Mouse (Mus musculus) CH12.LX (cell line): ENCODE measurements at regions not wholly inside any gene's neighbourhood (a gene's known extent, or its start where the extent isn't known, plus 50 kb on each side); places are given as distances from the start of the nearest gene placed in this dataset.

Experiments
- DNase-seq: peaks from one replicate; pipeline ENCODE4 v3.0.0-alpha.2; 2013; ENCODE audit errors: extremely low read depth
- H3K27ac ChIP-seq: 2 replicates; pipeline ENCODE4 v1.5.1; 2012; ENCODE audit warnings: low read depth, mild to moderate bottlenecking, control low read depth, moderate library complexity; ENCODE audit not compliant: insufficient read depth
- H3K27me3 ChIP-seq: replicated peaks from 2 replicates; pipeline ENCODE3; 2012; ENCODE audit warnings: inconsistent platforms
- H3K36me3 ChIP-seq, 2 experiments: replicated peaks in 1 of 2; 2 replicates each; pipeline versions ENCODE3 to v1.6.1; 2012; ENCODE audit warnings: inconsistent platforms in 1 of 2, low read length in 1 of 2, mild to moderate bottlenecking in 1 of 2, mixed read lengths in 1 of 2, moderate library complexity in 1 of 2; ENCODE audit not compliant: control insufficient read depth in 1 of 2, insufficient read depth in 1 of 2
- H3K4me1 ChIP-seq, 2 experiments: 2 replicates each; pipeline ENCODE4 v1.6.1; 2012; ENCODE audit warnings: inconsistent platforms in 1 of 2, moderate library complexity in 1 of 2; ENCODE audit not compliant: insufficient read depth in 2 of 2, control insufficient read depth in 1 of 2
- H3K4me2 ChIP-seq: 2 replicates; pipeline ENCODE4 v1.6.1; 2012; ENCODE audit warnings: low read depth, mild to moderate bottlenecking, control low read depth; ENCODE audit not compliant: poor library complexity, insufficient read depth, severe bottlenecking
- H3K4me3 ChIP-seq, 3 experiments: fragments of 150-350 bp in 1 of 3; sonication (generic) in 1 of 3; replicated peaks in 1 of 3; 2 replicates each; pipeline versions ENCODE3 to v1.5.1; 2011 to 2012; ENCODE audit warnings: low read depth in 2 of 3, low read length in 2 of 3, mild to moderate bottlenecking in 2 of 3, moderate library complexity in 2 of 3, control low read depth in 1 of 3, improper control_type of control experiment in 1 of 3, inconsistent platforms in 1 of 3, mixed read lengths in 1 of 3; ENCODE audit not compliant: poor library complexity in 1 of 3
- H3K79me2 ChIP-seq: replicated peaks from 2 replicates; pipeline ENCODE4 v1.6.1; 2012; ENCODE audit warnings: mild to moderate bottlenecking, moderate library complexity; ENCODE audit not compliant: control insufficient read depth, poor library complexity, insufficient read depth, severe bottlenecking; ENCODE audit errors: extremely low read depth
- H3K9ac ChIP-seq: 2 replicates; pipeline ENCODE4 v1.6.1; 2012; ENCODE audit warnings: low read depth, mild to moderate bottlenecking, control low read depth, moderate library complexity; ENCODE audit not compliant: insufficient read depth
- H3K9me3 ChIP-seq: replicated peaks from 2 replicates; pipeline ENCODE3; 2012; ENCODE audit warnings: low read length, inconsistent platforms, mixed read lengths
- BHLHE40 ChIP-seq: IDR thresholded peaks from 2 replicates; pipeline ENCODE4 v1.6.1; 2011; ENCODE audit warnings: mild to moderate bottlenecking, low read depth, low read length, improper control_type of control experiment
- CHD2 ChIP-seq: IDR thresholded peaks from 2 replicates; pipeline ENCODE4 v1.6.1; 2011; ENCODE audit warnings: low read length, improper control_type of control experiment
- EP300 ChIP-seq: IDR thresholded peaks from 2 replicates; pipeline ENCODE4 v1.6.1; 2011; ENCODE audit warnings: low read length, improper control_type of control experiment
- ETS1 ChIP-seq: conservative IDR thresholded peaks from 2 replicates; pipeline ENCODE4 v1.6.1; 2012; ENCODE audit warnings: low read depth, mild to moderate bottlenecking, inconsistent platforms, low read length, improper control_type of control experiment, moderate library complexity
- GABPA ChIP-seq: IDR thresholded peaks from 2 replicates; pipeline ENCODE4 v1.6.1; 2012; ENCODE audit warnings: low read depth, low read length, improper control_type of control experiment, inconsistent platforms; ENCODE audit not compliant: insufficient replicate concordance
- JUND ChIP-seq: conservative IDR thresholded peaks from 2 replicates; pipeline ENCODE4 v1.6.1; 2011; ENCODE audit warnings: low read depth, low read length, improper control_type of control experiment
- KAT2A ChIP-seq: IDR thresholded peaks from 2 replicates; pipeline ENCODE4 v1.6.1; 2012; ENCODE audit warnings: low read length, improper control_type of control experiment, inconsistent platforms; ENCODE audit not compliant: insufficient replicate concordance
- MAZ ChIP-seq: IDR thresholded peaks from 2 replicates; pipeline ENCODE4 v1.6.1; 2012; ENCODE audit warnings: low read depth, mild to moderate bottlenecking, inconsistent platforms, low read length, improper control_type of control experiment, moderate library complexity
- MEF2A ChIP-seq: IDR thresholded peaks from 2 replicates; pipeline ENCODE4 v1.6.1; 2014; ENCODE audit warnings: low read depth, mild to moderate bottlenecking, inconsistent platforms, low read length, improper control_type of control experiment, borderline replicate concordance
- MXI1 ChIP-seq: IDR thresholded peaks from 2 replicates; pipeline ENCODE4 v1.6.1; 2011; ENCODE audit warnings: mild to moderate bottlenecking, low read depth, low read length, improper control_type of control experiment
- MYC ChIP-seq: IDR thresholded peaks from 2 replicates; pipeline ENCODE4 v1.6.1; 2011; ENCODE audit warnings: low read depth, mild to moderate bottlenecking, improper control_type of control experiment, low read length
- NRF1 ChIP-seq: IDR thresholded peaks from 2 replicates; pipeline ENCODE4 v1.6.1; 2014; ENCODE audit warnings: low read depth, mild to moderate bottlenecking, inconsistent platforms, low read length, improper control_type of control experiment, moderate library complexity
- RAD21 ChIP-seq: IDR thresholded peaks from 2 replicates; pipeline ENCODE4 v1.6.1; 2011; ENCODE audit warnings: low read depth, mild to moderate bottlenecking, low read length, improper control_type of control experiment, moderate library complexity
- TBP ChIP-seq: conservative IDR thresholded peaks from 2 replicates; pipeline ENCODE4 v1.6.1; 2011; ENCODE audit warnings: low read depth, low read length, improper control_type of control experiment
- USF1 ChIP-seq: IDR thresholded peaks from 2 replicates; pipeline ENCODE4 v1.6.1; 2014; ENCODE audit warnings: low read depth, mild to moderate bottlenecking, inconsistent platforms, low read length, improper control_type of control experiment
- ZC3H11A ChIP-seq: IDR thresholded peaks from 2 replicates; pipeline ENCODE4 v1.6.1; 2012; ENCODE audit warnings: low read depth, mild to moderate bottlenecking, inconsistent platforms, low read length, improper control_type of control experiment
- ZMIZ1 ChIP-seq: IDR thresholded peaks from 2 replicates; pipeline ENCODE4 v1.6.1; 2012; ENCODE audit warnings: low read depth, mild to moderate bottlenecking, inconsistent platforms, low read length, improper control_type of control experiment
- dilution Hi-C: fragments of 300-500 bp; cut with MboI; formaldehyde crosslinking; loops from 2 replicates; pipeline ENCODE4 v1.14.3; 2020; ENCODE audit warnings: low sequenced_read_pairs; ENCODE audit not compliant: extremely low pct_unique_long_range_greater_than_20kb, extremely low pct_ligation_motif_present
- in situ Hi-C: fragments of 300-500 bp; cut with MboI; formaldehyde crosslinking; loops from 3 replicates; pipeline ENCODE4 v1.14.3; 2019; ENCODE audit warnings: low sequenced_read_pairs, low pct_ligation_motif_present, low pct_unique_long_range_greater_than_20kb, mixed read lengths

DNA sequence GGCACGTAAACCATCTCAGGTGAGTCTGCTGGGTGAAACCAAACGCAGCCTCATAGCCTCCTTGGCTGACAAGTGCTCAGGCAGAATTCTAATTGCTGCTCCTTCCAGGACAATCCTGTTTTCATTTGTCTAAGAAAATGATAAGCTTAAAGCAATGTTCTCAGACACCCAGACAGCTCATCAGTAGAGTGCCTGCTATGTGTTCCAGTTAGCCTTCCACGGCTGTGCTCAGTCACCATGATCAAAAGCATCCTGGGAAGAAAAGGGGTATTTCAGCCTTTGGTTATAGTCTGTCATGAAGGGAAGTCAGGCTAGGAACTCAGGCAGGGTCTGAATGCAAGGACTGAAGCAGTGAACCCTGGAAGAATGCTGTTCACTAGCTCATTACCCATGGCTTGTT lies 71.8 kb upstream of the Mpped2 start:
- no peak for TF ChIP-seq ZC3H11A
- no peak for TF ChIP-seq TBP
- no peak for TF ChIP-seq MXI1
- no peak for TF ChIP-seq BHLHE40
- no peak for TF ChIP-seq GABPA
- no peak for TF ChIP-seq USF1
- no peak for TF ChIP-seq MYC
- TF ChIP-seq ETS1, result no peak
- no peak for TF ChIP-seq EP300
- no peak for TF ChIP-seq CHD2
- TF ChIP-seq, all 38 proteins: peak for 0
- Histone ChIP-seq H3K79me2 (no peaks in the 10 kb centered on the region), H3K27ac (no peak overlapping the region), H3K9me3 (peaks cover 68% of the 10 kb centered on the region), H3K4me2 (no peak overlapping the region), H3K9ac (no peak overlapping the region), H3K4me3 (no peak overlapping the region), H3K36me3 (no peaks in the 10 kb centered on the region), H3K4me1 (no peaks in the 10 kb centered on the region), H3K27me3 (no peaks in the 10 kb centered on the region)
- in situ Hi-C loops, result no loop called here
- dilution Hi-C loops, result no loop called here
- DNase-seq, result no peak

GRCm38 (mm10) chr2:106622326-106622725 lies 70.7 kb upstream of the Mpped2 start:
- TF ChIP-seq USF1 (no peak), NRF1 (no peak), ETS1 (no peak), MAZ (no peak), ZMIZ1 (no peak), MEF2A (no peak), RAD21 (no peak), KAT2A (no peak), JUND (no peak)
- no peak for DNase-seq
- H3K9me3 ChIP-seq, result peaks cover 71% of the 10 kb centered on the region
- H3K36me3 ChIP-seq, result no peaks in the 10 kb centered on the region
- in situ Hi-C loops, result no loop called here
- no peaks in the 10 kb centered on the region for H3K27me3 ChIP-seq
- H3K27ac ChIP-seq, result no peak overlapping the region
- dilution Hi-C loops, result no loop called here
- no peak overlapping the region for H3K4me3 ChIP-seq
- no peaks in the 10 kb centered on the region for H3K79me2 ChIP-seq
- no peak overlapping the region for H3K4me2 ChIP-seq
- H3K4me1 ChIP-seq, result no peaks in the 10 kb centered on the region
- H3K9ac ChIP-seq, result no peak overlapping the region
